Mouse (Mus musculus): ENCODE results near the gene Zbed4. TPM values are rescaled to one million over a fixed set of nuclear protein-coding genes. Genes with fewer than 3 reads are reported as not detected.

Zbed4 gene
- 3.5 TPM for polyA plus RNA-seq (2017; shearing (Covaris generic))

GRCm38 (mm10) chr15:88751564-88752402, at the start of gene Zbed4:
TSS of gene Zbed4 (plus strand) at chr15:88751660.

GRCm38 (mm10) chr15:88733834-88734571, 17.5 kb upstream of the Zbed4 start, which contains the start of gene Brd1:
TSS of gene Brd1 (minus strand) at chr15:88734233.

GRCm38 (mm10) chr15:88819026-88819905, 67.8 kb downstream of the Zbed4 start, which contains the start of the genes Alg12 and Creld2:
TSS of gene Alg12 (minus strand) at chr15:88819318.
TSS of gene Creld2 (plus strand) at chr15:88819646.

Other genes starting within 250 kb of the Zbed4 start
- gene Zdhhc25, start 151.4 kb upstream of the Zbed4 start, polyA plus RNA-seq (2017; shearing (Covaris generic)) = not detected
- 12.1 TPM for gene Brd1, start 17.4 kb upstream of the Zbed4 start, polyA plus RNA-seq (2017; shearing (Covaris generic))
- 16.0 TPM for gene Alg12, start 67.7 kb downstream of the Zbed4 start, polyA plus RNA-seq (2017; shearing (Covaris generic))
- 24.0 TPM for gene Creld2, start 68.0 kb downstream of the Zbed4 start, polyA plus RNA-seq (2017; shearing (Covaris generic))
- gene Pim3, start 110.5 kb downstream of the Zbed4 start, polyA plus RNA-seq (2017; shearing (Covaris generic)) = 3.9 TPM
- gene Ttll8, start 202.8 kb downstream of the Zbed4 start, polyA plus RNA-seq (2017; shearing (Covaris generic)) = not detected
- not detected for gene Mlc1, start 227.3 kb downstream of the Zbed4 start, polyA plus RNA-seq (2017; shearing (Covaris generic))
- not detected for gene Mov10l1, start 231.2 kb downstream of the Zbed4 start, polyA plus RNA-seq (2017; shearing (Covaris generic))